Mouse (Mus musculus): Measurements from ENCODE around the gene Gle1.
A peak's percentile ranks its signal among the peaks of the same experiment; 100 is the strongest.

The Gle1 gene

GRCm38 (mm10) chr2:29964354-29965249 lies 29.4 kb downstream of the Gle1 start:
- DNase-seq (ENCODE audit: low spot score in 2 of 2), result peak; percentile 18 to 57

- DNase-seq (ENCODE audit: low spot score in 2 of 2), result peak; percentile 93 to 94
These were observed 30.1 kb downstream of the Gle1 start, which contains the start of gene Sptan1 for GRCm38 (mm10) chr2:29965250-29965843. Gene Sptan1, plus strand, starts transcription at chr2:29965560.

GRCm38 (mm10) chr2:29965906-29966305 lies 30.7 kb downstream of the Gle1 start:
- DNase-seq (ENCODE audit: low spot score in 2 of 2), result peak; percentile 45 to 49

GRCm38 (mm10) chr2:29966826-29967225 lies 31.6 kb downstream of the Gle1 start:
- no peak for DNase-seq (ENCODE audit: low spot score in 2 of 2)

GRCm38 (mm10) chr2:29967768-29968167 lies 32.5 kb downstream of the Gle1 start:
- DNase-seq (ENCODE audit: low spot score in 2 of 2), result no peak

GRCm38 (mm10) chr2:29968638-29969037 lies 33.4 kb downstream of the Gle1 start:
- DNase-seq (ENCODE audit: low spot score in 2 of 2), result no peak

- DNase-seq (ENCODE audit: low spot score in 2 of 2), result peak; percentile 28 to 56
These were observed 36.8 kb downstream of the Gle1 start for GRCm38 (mm10) chr2:29971838-29972635.

GRCm38 (mm10) chr2:29973525-29973924 lies 38.3 kb downstream of the Gle1 start:
- no peak for DNase-seq (ENCODE audit: low spot score in 2 of 2)

- peak in 1 of 2 experiments; percentile 43 for DNase-seq (ENCODE audit: low spot score in 2 of 2)
These were observed 42.1 kb downstream of the Gle1 start for GRCm38 (mm10) chr2:29977307-29977706.

- no peak for DNase-seq (ENCODE audit: low spot score in 2 of 2)
These were observed 45.4 kb downstream of the Gle1 start for GRCm38 (mm10) chr2:29980661-29981060.

GRCm38 (mm10) chr2:29991962-29992361 lies 56.7 kb downstream of the Gle1 start:
- no peak for DNase-seq (ENCODE audit: low spot score in 2 of 2)

GRCm38 (mm10) chr2:30009101-30009500 lies 73.9 kb downstream of the Gle1 start:
- no peak for DNase-seq (ENCODE audit: low spot score in 2 of 2)
